Mouse (Mus musculus) forebrain, postnatal 0 days (tissue): ENCODE measurements around the gene Ehbp1l1. TPM values are rescaled to one million over a fixed set of nuclear protein-coding genes. Genes with fewer than 3 reads are reported as not detected.

Experiments used
- ATAC-seq: fragments of 200-750 bp; cut with Nextera tagmentation; 2 replicates; pipeline ENCODE4 v1.8.0; 2017; ENCODE audit warnings: mild to moderate bottlenecking, moderate library complexity
- DNase-seq: peaks from one replicate; pipeline ENCODE4 v3.0.0-alpha.2; 2015
- H3K27ac ChIP-seq: fragments of 300-500 bp; sonication (generic); 2 replicates; pipeline ENCODE4 v1.5.1; 2014; ENCODE audit warnings: low read depth, mild to moderate bottlenecking, antibody characterized with exemption, low read length, moderate library complexity, mixed read lengths
- H3K27me3 ChIP-seq: fragments of 300-500 bp; sonication (generic); 2 replicates; pipeline ENCODE4 v1.6.1; 2014; ENCODE audit warnings: mild to moderate bottlenecking, low read length, mixed read lengths; ENCODE audit not compliant: insufficient read depth
- H3K36me3 ChIP-seq: fragments of 300-500 bp; sonication (generic); 2 replicates; pipeline ENCODE4 v1.6.1; 2014; ENCODE audit warnings: mild to moderate bottlenecking, moderate library complexity; ENCODE audit not compliant: insufficient read depth
- H3K4me1 ChIP-seq: fragments of 300-500 bp; sonication (generic); 2 replicates; pipeline ENCODE4 v1.6.1; 2014; ENCODE audit warnings: antibody characterized with exemption; ENCODE audit not compliant: insufficient read depth
- H3K4me2 ChIP-seq: fragments of 300-500 bp; sonication (generic); 2 replicates; pipeline ENCODE4 v1.6.1; 2014; ENCODE audit warnings: low read depth, mild to moderate bottlenecking, moderate library complexity
- H3K4me3 ChIP-seq: fragments of 300-500 bp; sonication (generic); 2 replicates; pipeline ENCODE4 v1.5.1; 2014; ENCODE audit warnings: low read depth, low read length, mixed read lengths
- H3K9ac ChIP-seq: fragments of 300-500 bp; sonication (generic); 2 replicates; pipeline ENCODE4 v1.6.1; 2014; ENCODE audit warnings: mild to moderate bottlenecking
- H3K9me3 ChIP-seq: fragments of 300-500 bp; sonication (generic); 2 replicates; pipeline ENCODE4 v1.6.1; 2016; ENCODE audit warnings: low read length
- CTCF ChIP-seq: sonication (generic); IDR thresholded peaks from 2 replicates; pipeline ENCODE4 v1.5.1; 2016; ENCODE audit warnings: antibody characterized with exemption, control low read depth, low read depth
- WGBS: fragments of 180-500 bp; shearing (Covaris S2); extraction: QIAGEN DNeasy Blood & Tissue Kit; methylation state at CpG from one replicate; pipeline ENCODE4 v1.1.7; 2014; 5-methylcytosine and 5-hydroxymethylcytosine counted together
- polyA plus RNA-seq: library from polyadenylated mRNA; unstranded; fragments of >200 nt; fragmentation: Nextera tagmentation; extraction: Ambion mirVana; gene quantifications from 2 replicates; pipeline ENCODE4 v1.2.1, GENCODE M21; 2015
- total RNA-seq: library from RNA; depleted of rRNA; stranded (reverse); fragments of >200 nt; gene quantifications from 2 replicates; pipeline ENCODE4 v1.2.3, GENCODE M21; 2014

Gene Ehbp1l1
- total and polyA plus RNA-seq, 2 experiments from 2014 or later, result 33.2 to 53.0 TPM

- DNase-seq (no peak), ATAC-seq (no peak)
- peaks cover 34% of the 10 kb centered on the region for H3K4me1 ChIP-seq
- no peak overlapping the region for H3K27ac ChIP-seq
- peak overlapping the region; percentile 99 for H3K9ac ChIP-seq
- H3K9me3 ChIP-seq, result no peaks in the 10 kb centered on the region
- peak overlapping the region; percentile 97 for H3K4me3 ChIP-seq
- WGBS, result 73% methylated on average over 15 of the region's 15 CpGs
- no peak for TF ChIP-seq CTCF
- peaks cover 19% of the 10 kb centered on the region for H3K36me3 ChIP-seq
- no peaks in the 10 kb centered on the region for H3K27me3 ChIP-seq
- H3K4me2 ChIP-seq, result peak overlapping the region; percentile 99
Measured at GRCm38 (mm10) chr19:5726961-5727578, 953 bp upstream of the Ehbp1l1 start.

- ATAC-seq (no peak), DNase-seq (no peak)
- Histone ChIP-seq H3K4me1 (peaks cover 27% of the 10 kb centered on the region), H3K27me3 (no peaks in the 10 kb centered on the region), H3K36me3 (peaks cover 38% of the 10 kb centered on the region), H3K4me2 (peak overlapping the region; percentile 99), H3K4me3 (no peak overlapping the region), H3K9ac (peak overlapping the region; percentile 22; the same call in 1 of the 2 replicates), H3K27ac (no peak overlapping the region), H3K9me3 (no peaks in the 10 kb centered on the region)
- WGBS, result 85% methylated on average over 12 of the region's 12 CpGs
- no peak for TF ChIP-seq CTCF
Measured at GRCm38 (mm10) chr19:5725029-5725707, 949 bp downstream of the Ehbp1l1 start.

- no peak for ATAC-seq
- Histone ChIP-seq H3K9ac (no peak overlapping the region), H3K27me3 (no peaks in the 10 kb centered on the region), H3K27ac (no peak overlapping the region), H3K4me1 (peaks cover 20% of the 10 kb centered on the region), H3K4me3 (no peak overlapping the region), H3K36me3 (peaks cover 44% of the 10 kb centered on the region), H3K9me3 (no peaks in the 10 kb centered on the region), H3K4me2 (0 out of 2 replicates have a peak overlapping the region, but pooled peaks have one; percentile 99)
- 81% methylated on average over 7 of the region's 7 CpGs for WGBS
- no peak for DNase-seq
- no peak for TF ChIP-seq CTCF
Measured at GRCm38 (mm10) chr19:5724549-5724941, 1.6 kb downstream of the Ehbp1l1 start.

- no peak overlapping the region for H3K4me3 ChIP-seq
- H3K9ac ChIP-seq, result no peak overlapping the region
- peaks cover 49% of the 10 kb centered on the region for H3K36me3 ChIP-seq
- H3K27me3 ChIP-seq, result no peaks in the 10 kb centered on the region
- H3K4me2 ChIP-seq, result no peak overlapping the region
- 75% methylated on average over 4 of the region's 4 CpGs for WGBS
- DNase-seq (no peak), ATAC-seq (no peak)
- H3K27ac ChIP-seq, result no peak overlapping the region
- H3K4me1 ChIP-seq, result peaks cover 20% of the 10 kb centered on the region
- TF ChIP-seq CTCF, result no peak
- no peaks in the 10 kb centered on the region for H3K9me3 ChIP-seq
Measured at GRCm38 (mm10) chr19:5723934-5724548, 2.1 kb downstream of the Ehbp1l1 start.

GRCm38 (mm10) chr19:5722848-5723425 is 3.2 kb downstream of the Ehbp1l1 start:
- no peak for DNase-seq
- H3K4me1 ChIP-seq, result peaks cover 20% of the 10 kb centered on the region
- no peak for TF ChIP-seq CTCF

GRCm38 (mm10) chr19:5721233-5721632 is 4.9 kb downstream of the Ehbp1l1 start:
- no peaks in the 10 kb centered on the region for H3K9me3 ChIP-seq
- no peak overlapping the region for H3K9ac ChIP-seq
- TF ChIP-seq CTCF, result no peak
- ATAC-seq (no peak), DNase-seq (no peak)
- no peak overlapping the region for H3K4me2 ChIP-seq
- H3K27me3 ChIP-seq, result no peaks in the 10 kb centered on the region
- peaks cover 62% of the 10 kb centered on the region for H3K36me3 ChIP-seq
- no peak overlapping the region for H3K27ac ChIP-seq
- no peak overlapping the region for H3K4me3 ChIP-seq
- H3K4me1 ChIP-seq, result peaks cover 10% of the 10 kb centered on the region
- WGBS, result 93% methylated on average over 6 of the region's 6 CpGs

More at GRCm38 (mm10) chr19:5722848-5723425, 3.2 kb downstream of the Ehbp1l1 start:
- H3K9me3 ChIP-seq, result no peaks in the 10 kb centered on the region
- H3K27ac ChIP-seq, result no peak overlapping the region
- H3K9ac ChIP-seq, result no peak overlapping the region
- no peak for ATAC-seq
- no peaks in the 10 kb centered on the region for H3K27me3 ChIP-seq
- 92% methylated on average over 7 of the region's 7 CpGs for WGBS
- H3K36me3 ChIP-seq, result peaks cover 55% of the 10 kb centered on the region
- H3K4me3 ChIP-seq, result no peak overlapping the region
- no peak overlapping the region for H3K4me2 ChIP-seq

- H3K27ac ChIP-seq, result peak overlapping the region; percentile 45; the same call in 1 of the 2 replicates
- no peaks in the 10 kb centered on the region for H3K9me3 ChIP-seq
- H3K27me3 ChIP-seq, result no peaks in the 10 kb centered on the region
- peak overlapping the region; percentile 57; the same call in 1 of the 2 replicates for H3K4me2 ChIP-seq
- H3K36me3 ChIP-seq, result peaks cover 47% of the 10 kb centered on the region
- H3K4me1 ChIP-seq, result peaks cover 9% of the 10 kb centered on the region
- no peak overlapping the region for H3K9ac ChIP-seq
- ATAC-seq (no peak), DNase-seq (no peak)
- TF ChIP-seq CTCF, result no peak
- WGBS, result 50% methylated on average over 10 of the region's 10 CpGs
- H3K4me3 ChIP-seq, result no peak overlapping the region
Measured at GRCm38 (mm10) chr19:5716955-5717354, 9.2 kb downstream of the Ehbp1l1 start.
